Mouse (Mus musculus) spleen, adult 2 months (tissue): Measurements from ENCODE around the gene Senp3.

ENCODE experiments used
- CTCF ChIP-seq: fragments of 200-500 bp; IDR thresholded peaks from 2 replicates; pipeline ENCODE4 v1.5.1; 2011; ENCODE audit warnings: mild to moderate bottlenecking, inconsistent platforms; ENCODE audit not compliant: insufficient read depth, insufficient read length, insufficient replicate concordance; ENCODE audit errors: extremely low read depth
- POLR2A ChIP-seq: fragments of 200-500 bp; IDR thresholded peaks from 2 replicates; pipeline ENCODE4 v1.6.1; 2011; ENCODE audit warnings: low read depth, low read length, inconsistent platforms

- TF ChIP-seq CTCF (no peak), POLR2A (no peak)
Observed at GRCm38 (mm10) chr11:69710470-69710869, 28.6 kb upstream of the Senp3 start.
